Mouse (Mus musculus) A20 (cell line): ENCODE measurements around the gene Umod.

Experiments
- DNase-seq: peaks from one replicate; pipeline ENCODE4 v3.0.0-alpha.2; 2011; ENCODE audit warnings: low read depth, low spot score

Umod gene

GRCm38 (mm10) chr7:119441938-119442337 lies 37.1 kb downstream of the Umod start:
- DNase-seq, result no peak

- DNase-seq, result no peak
Observed at GRCm38 (mm10) chr7:119427180-119427616, 51.9 kb downstream of the Umod start.

GRCm38 (mm10) chr7:119420730-119421129 lies 58.4 kb downstream of the Umod start:
- DNase-seq, result no peak

GRCm38 (mm10) chr7:119418523-119418922 lies 60.6 kb downstream of the Umod start:
- DNase-seq, result no peak
